Mouse (Mus musculus): Measurements from ENCODE around the gene Wnt7a. TPM values are rescaled to one million over a fixed set of nuclear protein-coding genes. Genes with fewer than 3 reads are reported as not detected.

Wnt7a gene
- polyA plus RNA-seq (2016; fragmentation: Nextera tagmentation; extraction: Ambion mirVana), result 0.39 and 0.70 TPM in 2 replicates

GRCm38 (mm10) chr6:91410961-91411368 is at the start of gene Wnt7a:
Gene Wnt7a (minus strand): TSS chr6:91411363.
- WGBS, result 1% methylated on average over 49 of the region's 51 CpGs
- H3K36me3 ChIP-seq, result no peaks in the 10 kb centered on the region
- H3K27ac ChIP-seq, result no peak within 1 kb of the TSS
- peaks cover 100% of the 10 kb centered on the region for H3K27me3 ChIP-seq (ENCODE audit: insufficient read depth, poor library complexity, severe bottlenecking)
- no peaks in the 10 kb centered on the region for H3K9me3 ChIP-seq
- H3K4me1 ChIP-seq, result peaks cover 26% of the 10 kb centered on the region
- H3K4me3 ChIP-seq, result peak within 1 kb of the TSS; percentile 65
- no peak for DNase-seq (ENCODE audit: low spot score)

GRCm38 (mm10) chr6:91459471-91459870 is 48.3 kb upstream of the Wnt7a start:
- 84% methylated on average over 1 of the region's 1 CpGs for WGBS
- DNase-seq (ENCODE audit: low spot score), result no peak
- peaks cover 18% of the 10 kb centered on the region for H3K36me3 ChIP-seq

GRCm38 (mm10) chr6:91454546-91454945 is 43.4 kb upstream of the Wnt7a start:
- no peaks in the 10 kb centered on the region; the same call in 1 of the 2 replicates for H3K27me3 ChIP-seq (ENCODE audit: insufficient read depth, poor library complexity, severe bottlenecking)

More at GRCm38 (mm10) chr6:91459471-91459870, 48.3 kb upstream of the Wnt7a start:
- Histone ChIP-seq H3K27ac (no peak overlapping the region), H3K4me3 (no peak overlapping the region), H3K27me3 (ENCODE audit: insufficient read depth, poor library complexity, severe bottlenecking) (no peaks in the 10 kb centered on the region), H3K4me1 (no peaks in the 10 kb centered on the region), H3K9me3 (no peaks in the 10 kb centered on the region)

GRCm38 (mm10) chr6:91452056-91452455 is 40.9 kb upstream of the Wnt7a start:
- H3K36me3 ChIP-seq, result no peaks in the 10 kb centered on the region
- no peaks in the 10 kb centered on the region for H3K4me1 ChIP-seq
- no peaks in the 10 kb centered on the region; the same call in 1 of the 2 replicates for H3K27me3 ChIP-seq (ENCODE audit: insufficient read depth, poor library complexity, severe bottlenecking)
- 62% methylated on average over 1 of the region's 1 CpGs for WGBS
- H3K9me3 ChIP-seq, result no peaks in the 10 kb centered on the region
- no peak for DNase-seq (ENCODE audit: low spot score)
- H3K4me3 ChIP-seq, result no peak overlapping the region
- H3K27ac ChIP-seq, result no peak overlapping the region

More at GRCm38 (mm10) chr6:91454546-91454945, 43.4 kb upstream of the Wnt7a start:
- no peak for DNase-seq (ENCODE audit: low spot score)
- Histone ChIP-seq H3K9me3 (no peaks in the 10 kb centered on the region), H3K4me3 (no peak overlapping the region), H3K27ac (no peak overlapping the region), H3K36me3 (no peaks in the 10 kb centered on the region), H3K4me1 (no peaks in the 10 kb centered on the region)
- WGBS, result 19% methylated on average over 5 of the region's 5 CpGs

- no peak overlapping the region for H3K27ac ChIP-seq
- no peak for DNase-seq (ENCODE audit: low spot score)
- no peaks in the 10 kb centered on the region for H3K9me3 ChIP-seq
- H3K4me1 ChIP-seq, result no peaks in the 10 kb centered on the region
- no peak overlapping the region for H3K4me3 ChIP-seq
- 52% methylated on average over 3 of the region's 3 CpGs for WGBS
- H3K36me3 ChIP-seq, result no peaks in the 10 kb centered on the region
- H3K27me3 ChIP-seq (ENCODE audit: insufficient read depth, poor library complexity, severe bottlenecking), result peaks cover 5% of the 10 kb centered on the region; the same call in 1 of the 2 replicates
Measured at GRCm38 (mm10) chr6:91449472-91450225, 38.5 kb upstream of the Wnt7a start.

- Histone ChIP-seq H3K36me3 (no peaks in the 10 kb centered on the region), H3K4me3 (no peak overlapping the region), H3K4me1 (peaks cover 7% of the 10 kb centered on the region), H3K27me3 (ENCODE audit: insufficient read depth, poor library complexity, severe bottlenecking) (peaks cover 5% of the 10 kb centered on the region; the same call in 1 of the 2 replicates), H3K27ac (no peak overlapping the region), H3K9me3 (no peaks in the 10 kb centered on the region)
- no peak for DNase-seq (ENCODE audit: low spot score)
- 69% methylated on average over 3 of the region's 3 CpGs for WGBS
Measured at GRCm38 (mm10) chr6:91445316-91445715, 34.2 kb upstream of the Wnt7a start.

- H3K36me3 ChIP-seq, result no peaks in the 10 kb centered on the region
- H3K4me3 ChIP-seq, result peak overlapping the region; percentile 76
- H3K27ac ChIP-seq, result peak overlapping the region; percentile 87
- WGBS, result 2% methylated on average over 19 of the region's 19 CpGs
- no peak for DNase-seq (ENCODE audit: low spot score)
- peaks cover 7% of the 10 kb centered on the region for H3K4me1 ChIP-seq
- H3K9me3 ChIP-seq, result no peaks in the 10 kb centered on the region
- peaks cover 17% of the 10 kb centered on the region for H3K27me3 ChIP-seq (ENCODE audit: insufficient read depth, poor library complexity, severe bottlenecking)
Measured at GRCm38 (mm10) chr6:91441145-91441662, 30.0 kb upstream of the Wnt7a start.

- Histone ChIP-seq H3K9me3 (no peaks in the 10 kb centered on the region), H3K27me3 (ENCODE audit: insufficient read depth, poor library complexity, severe bottlenecking) (peaks cover 14% of the 10 kb centered on the region), H3K27ac (peak overlapping the region; percentile 87), H3K36me3 (no peaks in the 10 kb centered on the region), H3K4me3 (peak overlapping the region; percentile 76), H3K4me1 (peaks cover 7% of the 10 kb centered on the region)
- DNase-seq (ENCODE audit: low spot score), result peak; percentile 97
- 2% methylated on average over 30 of the region's 30 CpGs for WGBS
Measured at GRCm38 (mm10) chr6:91440474-91441144, 29.4 kb upstream of the Wnt7a start.

GRCm38 (mm10) chr6:91424151-91424550 is 13.0 kb upstream of the Wnt7a start:
- H3K36me3 ChIP-seq, result no peaks in the 10 kb centered on the region
- no peaks in the 10 kb centered on the region for H3K9me3 ChIP-seq
- DNase-seq (ENCODE audit: low spot score), result peak; percentile 55
- no peaks in the 10 kb centered on the region for H3K4me1 ChIP-seq
- H3K27me3 ChIP-seq (ENCODE audit: insufficient read depth, poor library complexity, severe bottlenecking), result peaks cover 22% of the 10 kb centered on the region
- no peak overlapping the region for H3K4me3 ChIP-seq
- 64% methylated on average over 4 of the region's 4 CpGs for WGBS
- H3K27ac ChIP-seq, result no peak overlapping the region

- WGBS, result 60% methylated on average over 4 of the region's 4 CpGs
- H3K27me3 ChIP-seq (ENCODE audit: insufficient read depth, poor library complexity, severe bottlenecking), result peaks cover 32% of the 10 kb centered on the region
Measured at GRCm38 (mm10) chr6:91421629-91422028, 10.5 kb upstream of the Wnt7a start.

GRCm38 (mm10) chr6:91417291-91417845 is 6.2 kb upstream of the Wnt7a start:
- Histone ChIP-seq H3K36me3 (no peaks in the 10 kb centered on the region), H3K9me3 (no peaks in the 10 kb centered on the region), H3K4me1 (no peaks in the 10 kb centered on the region), H3K27me3 (ENCODE audit: insufficient read depth, poor library complexity, severe bottlenecking) (peaks cover 72% of the 10 kb centered on the region), H3K27ac (no peak overlapping the region), H3K4me3 (no peak overlapping the region)
- peak; percentile 68 for DNase-seq (ENCODE audit: low spot score)
- 68% methylated on average over 5 of the region's 5 CpGs for WGBS

More at GRCm38 (mm10) chr6:91421629-91422028, 10.5 kb upstream of the Wnt7a start:
- Histone ChIP-seq H3K9me3 (no peaks in the 10 kb centered on the region), H3K4me3 (no peak overlapping the region), H3K4me1 (no peaks in the 10 kb centered on the region), H3K36me3 (no peaks in the 10 kb centered on the region), H3K27ac (no peak overlapping the region)
- DNase-seq (ENCODE audit: low spot score), result peak; percentile 51

GRCm38 (mm10) chr6:91416146-91416545 is 5.0 kb upstream of the Wnt7a start:
- no peak overlapping the region for H3K27ac ChIP-seq
- H3K4me1 ChIP-seq, result peaks cover 6% of the 10 kb centered on the region
- DNase-seq (ENCODE audit: low spot score), result peak; percentile 33
- H3K36me3 ChIP-seq, result no peaks in the 10 kb centered on the region
- H3K4me3 ChIP-seq, result no peak overlapping the region
- H3K27me3 ChIP-seq (ENCODE audit: insufficient read depth, poor library complexity, severe bottlenecking), result peaks cover 74% of the 10 kb centered on the region
- WGBS, result 70% methylated on average over 4 of the region's 4 CpGs
- no peaks in the 10 kb centered on the region for H3K9me3 ChIP-seq

GRCm38 (mm10) chr6:91414890-91415289 is 3.7 kb upstream of the Wnt7a start:
- WGBS, result 2% methylated on average over 4 of the region's 4 CpGs
- H3K36me3 ChIP-seq, result no peaks in the 10 kb centered on the region
- peaks cover 19% of the 10 kb centered on the region for H3K4me1 ChIP-seq
- H3K27me3 ChIP-seq (ENCODE audit: insufficient read depth, poor library complexity, severe bottlenecking), result peaks cover 81% of the 10 kb centered on the region
- no peak overlapping the region for H3K27ac ChIP-seq
- no peaks in the 10 kb centered on the region for H3K9me3 ChIP-seq
- no peak for DNase-seq (ENCODE audit: low spot score)
- H3K4me3 ChIP-seq, result no peak overlapping the region
